Mouse (Mus musculus): ENCODE data around the gene March6. TPM values are rescaled to one million over a fixed set of nuclear protein-coding genes. Genes with fewer than 3 reads are reported as not detected.

The March6 gene
- polyA plus RNA-seq, 1 experiment from 2014 or later: 27.3 TPM

DNA sequence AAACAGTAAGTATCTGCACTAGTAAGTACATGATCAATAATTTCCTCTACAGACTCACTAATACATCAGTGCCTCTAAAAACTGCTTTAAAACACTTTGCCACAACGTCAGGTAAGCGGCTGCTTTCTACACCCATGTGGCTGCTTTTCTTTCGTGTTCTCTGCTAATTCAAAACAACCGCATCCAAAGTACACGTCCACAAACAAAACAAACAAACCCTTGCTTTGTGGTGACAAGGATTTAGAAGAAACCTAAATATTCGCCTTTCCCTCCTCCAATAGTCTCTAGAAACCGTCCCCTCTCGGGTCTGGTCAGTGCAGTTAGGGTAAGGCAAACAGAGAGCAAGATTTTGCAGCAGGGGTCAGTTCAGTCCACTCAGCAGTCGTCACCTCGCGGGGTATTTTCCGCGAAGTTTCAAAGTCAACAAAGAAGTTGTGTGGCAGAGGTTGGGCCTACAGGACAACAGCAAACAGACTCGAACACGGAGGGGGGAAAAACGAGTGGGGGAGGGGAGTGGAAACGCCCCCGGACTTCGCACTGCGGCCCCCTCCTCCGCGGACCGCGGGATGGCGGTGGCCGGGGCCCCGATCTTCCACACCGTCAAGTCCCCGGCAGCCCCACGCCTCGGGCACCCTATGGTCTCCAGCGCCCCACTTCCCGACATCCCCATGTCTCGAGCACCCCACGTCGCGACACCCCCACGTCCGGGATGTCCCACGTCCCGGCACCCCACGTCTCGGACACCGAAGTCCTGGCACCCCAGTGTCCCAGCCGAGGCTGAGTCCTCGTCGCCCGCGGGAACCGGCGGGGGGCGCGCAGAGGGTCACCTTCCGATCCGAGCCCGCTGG is 818 bp downstream of the March6 start:
- under 1% methylated on average over 56 of the region's 56 CpGs for WGBS

GRCm38 (mm10) chr15:31529103-31529502 is 1.8 kb downstream of the March6 start:
- Histone ChIP-seq H3K4me2 (peak overlapping the region; percentile 72), H3K4me1 (peaks cover 20% of the 10 kb centered on the region), H3K9me3 (no peaks in the 10 kb centered on the region), H3K36me3 (0 out of 2 replicates have a peak, but pooled peaks cover 4% of the 10 kb centered on the region), H3K27ac (no peak overlapping the region), H3K27me3 (no peaks in the 10 kb centered on the region), H3K9ac (0 out of 2 replicates have a peak overlapping the region, but pooled peaks have one; percentile 89), H3K4me3 (peak overlapping the region; percentile 94)
- ATAC-seq (ENCODE audit: borderline replicate concordance, extremely low read depth, low FRiP score, low TSS enrichment): no peak
- WGBS: 23% methylated on average over 6 of the region's 6 CpGs

More for the DNA sequence above, 818 bp downstream of the March6 start:
- Histone ChIP-seq H3K4me1 (peaks cover 20% of the 10 kb centered on the region), H3K9ac (peak overlapping the region; percentile 89), H3K4me3 (peak overlapping the region; percentile 94), H3K4me2 (peak overlapping the region; percentile 72), H3K9me3 (no peaks in the 10 kb centered on the region), H3K27ac (peak overlapping the region; percentile 98), H3K36me3 (0 out of 2 replicates have a peak, but pooled peaks cover 4% of the 10 kb centered on the region), H3K27me3 (no peaks in the 10 kb centered on the region)
- ATAC-seq (ENCODE audit: borderline replicate concordance, extremely low read depth, low FRiP score, low TSS enrichment): peak; percentile 64

DNA sequence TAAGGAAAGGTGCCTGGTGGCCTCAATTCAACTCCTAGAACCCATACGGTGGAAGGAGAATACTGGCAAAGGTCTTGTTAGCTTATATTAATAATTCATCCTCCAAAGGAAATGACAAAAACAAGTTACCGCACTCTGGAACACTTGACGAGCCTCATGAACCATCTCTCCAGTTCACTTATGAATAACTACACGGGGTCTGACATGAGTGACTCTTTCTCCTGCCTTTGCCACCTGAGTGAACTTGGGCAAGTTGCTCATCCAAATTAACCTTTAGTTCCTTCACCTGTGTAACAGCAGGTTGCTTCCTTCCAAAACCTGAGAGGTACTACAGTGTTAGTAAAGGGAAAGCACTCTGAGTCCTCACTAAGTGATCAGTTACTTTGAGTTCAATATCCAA is 2.4 kb downstream of the March6 start:
- H3K9ac ChIP-seq: no peak overlapping the region
- H3K9me3 ChIP-seq: no peaks in the 10 kb centered on the region
- no peak overlapping the region; the same call in 1 of the 2 replicates for H3K4me3 ChIP-seq
- no peak for ATAC-seq (ENCODE audit: borderline replicate concordance, extremely low read depth, low FRiP score, low TSS enrichment)
- 85% methylated on average over 4 of the region's 4 CpGs for WGBS
- peak overlapping the region; percentile 72; the same call in 1 of the 2 replicates for H3K4me2 ChIP-seq
- H3K27me3 ChIP-seq: no peaks in the 10 kb centered on the region
- H3K27ac ChIP-seq: no peak overlapping the region
- H3K4me1 ChIP-seq: peaks cover 20% of the 10 kb centered on the region
- 0 out of 2 replicates have a peak, but pooled peaks cover 4% of the 10 kb centered on the region for H3K36me3 ChIP-seq

DNA sequence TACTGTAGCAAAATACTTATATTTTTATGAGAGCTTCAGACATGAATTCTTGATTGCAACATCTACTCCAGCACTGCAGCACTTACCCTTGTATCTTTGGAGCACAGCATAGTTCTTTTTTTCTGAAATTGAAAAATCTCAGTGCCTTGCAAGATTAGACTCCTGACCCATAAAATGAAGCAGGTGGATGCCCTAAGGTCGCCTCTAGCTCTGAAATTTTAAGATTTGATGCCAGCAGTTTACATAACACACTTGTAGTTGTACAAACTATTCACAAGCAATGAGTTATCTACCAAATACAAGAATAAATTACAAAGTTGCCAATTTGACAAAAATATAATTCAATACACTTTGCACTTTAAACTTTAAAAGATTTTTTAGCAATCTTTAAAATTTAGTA is 4.4 kb downstream of the March6 start:
- Histone ChIP-seq H3K9me3 (no peaks in the 10 kb centered on the region), H3K36me3 (0 out of 2 replicates have a peak, but pooled peaks cover 4% of the 10 kb centered on the region), H3K4me1 (peaks cover 14% of the 10 kb centered on the region), H3K4me3 (no peak overlapping the region), H3K4me2 (no peak overlapping the region), H3K27ac (no peak overlapping the region), H3K9ac (no peak overlapping the region), H3K27me3 (no peaks in the 10 kb centered on the region)
- no peak for ATAC-seq (ENCODE audit: borderline replicate concordance, extremely low read depth, low FRiP score, low TSS enrichment)
- WGBS: 87% methylated on average over 1 of the region's 1 CpGs

GRCm38 (mm10) chr15:31519000-31519399 is 11.9 kb downstream of the March6 start:
- Histone ChIP-seq H3K27ac (no peak overlapping the region), H3K4me2 (no peak overlapping the region), H3K36me3 (no peaks in the 10 kb centered on the region), H3K4me3 (no peak overlapping the region), H3K9ac (no peak overlapping the region), H3K4me1 (no peaks in the 10 kb centered on the region; the same call in 1 of the 2 replicates), H3K27me3 (no peaks in the 10 kb centered on the region), H3K9me3 (no peaks in the 10 kb centered on the region)
- ATAC-seq (ENCODE audit: borderline replicate concordance, extremely low read depth, low FRiP score, low TSS enrichment): no peak
- 73% methylated on average over 5 of the region's 5 CpGs for WGBS

DNA sequence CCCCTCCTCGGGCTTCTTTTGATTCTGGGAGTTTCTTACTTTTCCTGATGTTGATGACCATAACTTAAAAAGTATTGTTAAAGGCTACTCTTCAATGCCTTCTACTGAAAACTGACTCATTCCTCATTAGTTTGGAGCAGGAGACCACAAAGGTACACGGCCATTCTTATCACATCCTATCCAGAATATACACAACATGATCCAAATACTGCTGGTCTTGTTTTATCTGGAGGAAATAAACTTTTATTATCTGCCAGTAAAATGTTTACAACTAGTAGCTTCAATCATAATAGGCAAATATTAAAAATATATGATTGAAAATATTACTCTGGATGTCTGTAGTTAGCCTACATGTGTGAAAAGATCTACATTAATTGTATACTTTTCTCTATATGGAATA is 12.5 kb downstream of the March6 start:
- Histone ChIP-seq H3K4me3 (no peak overlapping the region), H3K4me1 (no peaks in the 10 kb centered on the region; the same call in 1 of the 2 replicates), H3K36me3 (no peaks in the 10 kb centered on the region), H3K27me3 (no peaks in the 10 kb centered on the region), H3K9ac (no peak overlapping the region), H3K9me3 (no peaks in the 10 kb centered on the region), H3K4me2 (no peak overlapping the region), H3K27ac (no peak overlapping the region)
- no peak for ATAC-seq (ENCODE audit: borderline replicate concordance, extremely low read depth, low FRiP score, low TSS enrichment)
- 72% methylated on average over 2 of the region's 2 CpGs for WGBS

DNA sequence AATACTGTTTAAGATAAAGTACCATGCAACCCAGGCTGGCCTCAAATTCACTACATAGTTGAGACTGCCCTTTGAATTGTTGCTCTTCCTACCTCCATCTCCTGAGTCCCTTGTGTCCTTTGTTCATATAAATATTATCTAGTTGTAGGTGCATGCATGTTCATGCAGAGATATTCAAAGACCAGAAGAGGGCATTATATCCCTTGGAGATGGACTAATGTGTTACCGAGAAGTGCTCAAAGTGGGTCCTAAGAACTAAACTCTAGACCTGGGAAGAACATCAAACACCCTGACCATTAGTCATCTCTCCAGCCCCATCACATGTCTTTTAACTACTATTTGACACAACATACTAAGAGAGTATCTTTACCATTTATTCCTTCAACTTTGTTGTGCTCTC is 13.7 kb downstream of the March6 start:
- Histone ChIP-seq H3K36me3 (no peaks in the 10 kb centered on the region), H3K4me2 (no peak overlapping the region), H3K9me3 (no peaks in the 10 kb centered on the region), H3K9ac (no peak overlapping the region), H3K4me1 (no peaks in the 10 kb centered on the region), H3K27me3 (no peaks in the 10 kb centered on the region), H3K27ac (no peak overlapping the region), H3K4me3 (no peak overlapping the region)
- ATAC-seq (ENCODE audit: borderline replicate concordance, extremely low read depth, low FRiP score, low TSS enrichment): no peak
- WGBS: 82% methylated on average over 1 of the region's 1 CpGs

GRCm38 (mm10) chr15:31511795-31512194 is 19.1 kb downstream of the March6 start:
- Histone ChIP-seq H3K4me3 (no peak overlapping the region), H3K36me3 (no peaks in the 10 kb centered on the region), H3K27ac (no peak overlapping the region), H3K9ac (no peak overlapping the region), H3K27me3 (no peaks in the 10 kb centered on the region), H3K4me2 (no peak overlapping the region), H3K9me3 (no peaks in the 10 kb centered on the region), H3K4me1 (0 out of 2 replicates have a peak, but pooled peaks cover 4% of the 10 kb centered on the region)
- ATAC-seq (ENCODE audit: borderline replicate concordance, extremely low read depth, low FRiP score, low TSS enrichment): no peak
- WGBS: 86% methylated on average over 1 of the region's 1 CpGs

GRCm38 (mm10) chr15:31511406-31511771 is 19.5 kb downstream of the March6 start:
- no peaks in the 10 kb centered on the region for H3K36me3 ChIP-seq
- no peaks in the 10 kb centered on the region for H3K27me3 ChIP-seq
- H3K9ac ChIP-seq: no peak overlapping the region
- ATAC-seq (ENCODE audit: borderline replicate concordance, extremely low read depth, low FRiP score, low TSS enrichment): no peak
- H3K4me2 ChIP-seq: no peak overlapping the region
- H3K4me1 ChIP-seq: 0 out of 2 replicates have a peak, but pooled peaks cover 4% of the 10 kb centered on the region
- no peak overlapping the region for H3K27ac ChIP-seq
- H3K9me3 ChIP-seq: no peaks in the 10 kb centered on the region
- no peak overlapping the region for H3K4me3 ChIP-seq

- WGBS: 53% methylated on average over 7 of the region's 7 CpGs
- Histone ChIP-seq H3K9me3 (no peaks in the 10 kb centered on the region), H3K9ac (no peak overlapping the region), H3K27me3 (no peaks in the 10 kb centered on the region), H3K4me2 (no peak overlapping the region), H3K27ac (no peak overlapping the region), H3K4me3 (no peak overlapping the region), H3K4me1 (0 out of 2 replicates have a peak, but pooled peaks cover 4% of the 10 kb centered on the region), H3K36me3 (peaks cover 3% of the 10 kb centered on the region; the same call in 1 of the 2 replicates)
- ATAC-seq (ENCODE audit: borderline replicate concordance, extremely low read depth, low FRiP score, low TSS enrichment): no peak
Measured at GRCm38 (mm10) chr15:31510477-31511405, 20.1 kb downstream of the March6 start.

DNA sequence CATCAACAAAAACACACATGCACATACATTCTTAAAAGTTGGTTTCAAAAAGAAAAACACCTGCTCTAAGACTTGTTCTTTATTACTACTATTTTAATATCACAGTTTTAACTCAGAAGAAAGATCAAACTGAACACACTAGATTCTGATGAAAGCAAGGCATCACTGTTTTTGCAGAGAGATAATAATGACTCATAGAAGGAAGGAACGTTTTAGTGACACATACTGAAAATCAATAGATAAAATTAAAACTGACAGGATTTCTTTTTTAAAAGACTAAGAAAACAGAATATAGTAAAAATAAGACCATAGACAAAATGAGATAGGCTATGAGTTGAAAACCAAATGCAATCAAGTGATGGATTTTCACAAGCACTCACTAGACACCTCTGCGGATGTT is 25.8 kb downstream of the March6 start:
- Histone ChIP-seq H3K36me3 (peaks cover 20% of the 10 kb centered on the region), H3K4me1 (no peaks in the 10 kb centered on the region), H3K9me3 (no peaks in the 10 kb centered on the region), H3K27ac (no peak overlapping the region), H3K9ac (no peak overlapping the region), H3K4me2 (no peak overlapping the region), H3K27me3 (no peaks in the 10 kb centered on the region), H3K4me3 (no peak overlapping the region)
- 73% methylated on average over 2 of the region's 2 CpGs for WGBS
- no peak for ATAC-seq (ENCODE audit: borderline replicate concordance, extremely low read depth, low FRiP score, low TSS enrichment)

Data from lung, embryonic 15.5 days (tissue).